Mouse (Mus musculus) right cerebral cortex, postnatal 14 days (tissue): ENCODE data around the gene Vsx1.

Source experiments
- DNase-seq: peaks from one replicate; pipeline ENCODE4 v3.0.0; 2022

Gene Vsx1

GRCm38 (mm10) chr2:150643726-150644415, 45.3 kb downstream of the Vsx1 start:
- peak; percentile 44 for DNase-seq

- no peak for DNase-seq
Measured at GRCm38 (mm10) chr2:150643166-150643565, 46.0 kb downstream of the Vsx1 start.

- no peak for DNase-seq
Measured at GRCm38 (mm10) chr2:150638370-150638733, 50.8 kb downstream of the Vsx1 start.

- no peak for DNase-seq
Measured at GRCm38 (mm10) chr2:150637702-150638369, 51.3 kb downstream of the Vsx1 start.

- DNase-seq: no peak
Measured at GRCm38 (mm10) chr2:150635877-150636446, 53.2 kb downstream of the Vsx1 start.
